Mouse (Mus musculus) cerebellum, adult 2 months (tissue): ENCODE data around the gene Bcl7c. TPM values are rescaled to one million over a fixed set of nuclear protein-coding genes. Genes with fewer than 3 reads are reported as not detected.
A peak's percentile ranks its signal among the peaks of the same experiment; 100 is the strongest.
"Not testable (repeated sequence)": the region's sequence is repeated elsewhere in the genome, so short reads cannot be mapped to it uniquely, and the experiment has no call there.

ENCODE experiments used
- DNase-seq, 2 experiments: peaks; one replicate each; pipeline ENCODE4 v3.0.0; 2021
- H3K27ac ChIP-seq: fragments of 200-500 bp; 2 replicates; pipeline ENCODE4 v1.5.1; 2012; ENCODE audit warnings: low read length, control low read depth, inconsistent platforms; ENCODE audit not compliant: insufficient read depth
- H3K27me3 ChIP-seq: fragments of 200-500 bp; 2 replicates; pipeline ENCODE4 v1.6.1; 2012; ENCODE audit warnings: inconsistent platforms, mild to moderate bottlenecking, low read length, moderate library complexity; ENCODE audit not compliant: control insufficient read depth, insufficient read depth
- H3K4me1 ChIP-seq: fragments of 200-500 bp; 2 replicates; pipeline ENCODE4 v1.6.1; 2011; ENCODE audit warnings: low read length; ENCODE audit not compliant: control insufficient read depth, insufficient read depth
- H3K4me3 ChIP-seq: fragments of 200-500 bp; replicated peaks from 2 replicates; pipeline ENCODE3; 2011; ENCODE audit warnings: mild to moderate bottlenecking, low read depth, low read length, control low read depth; ENCODE audit not compliant: insufficient read depth
- CTCF ChIP-seq: fragments of 200-500 bp; IDR thresholded peaks from 2 replicates; pipeline ENCODE4 v1.5.1; 2011; ENCODE audit warnings: low read depth, mild to moderate bottlenecking, control low read depth, low read length, moderate library complexity, borderline replicate concordance; ENCODE audit not compliant: insufficient read depth
- POLR2A ChIP-seq: fragments of 200-500 bp; IDR thresholded peaks from 2 replicates; pipeline ENCODE4 v1.6.1; 2011; ENCODE audit warnings: low read length, control low read depth, borderline replicate concordance; ENCODE audit not compliant: insufficient read depth
- WGBS: fragments of 180-500 bp; shearing (Covaris S2); methylation state at CpG from one replicate; pipeline ENCODE4 v1.1.7; 2018; 5-methylcytosine and 5-hydroxymethylcytosine counted together
- polyA plus RNA-seq: library from polyadenylated mRNA; depleted of rRNA; stranded (reverse); fragments of >200 nt; gene quantifications from 2 replicates; pipeline ENCODE4 v1.2.3, GENCODE M21; 2012

Gene Bcl7c
- polyA plus RNA-seq, 1 experiment = 33.3 TPM

- Histone ChIP-seq H3K27ac (no peak overlapping the region), H3K27me3 (no peaks in the 10 kb centered on the region), H3K4me3 (no peak overlapping the region), H3K4me1 (peaks cover 4% of the 10 kb centered on the region; the same call in 1 of the 2 replicates)
- TF ChIP-seq CTCF (no peak), POLR2A (no peak)
- 41% methylated on average over 6 of the region's 6 CpGs for WGBS
- DNase-seq = no peak
Observed at GRCm38 (mm10) chr7:127747559-127748234, 39.0 kb upstream of the Bcl7c start.

- Histone ChIP-seq H3K4me1 (peaks cover 4% of the 10 kb centered on the region; the same call in 1 of the 2 replicates), H3K27ac (no peak overlapping the region), H3K27me3 (no peaks in the 10 kb centered on the region), H3K4me3 (peak overlapping the region; percentile 75)
- TF ChIP-seq CTCF = no peak
- TF ChIP-seq POLR2A = no peak
- WGBS = 1% methylated on average over 61 of the region's 62 CpGs
- peak; percentile 49 to 58 for DNase-seq
Observed at GRCm38 (mm10) chr7:127746494-127747491, 38.1 kb upstream of the Bcl7c start.

DNA sequence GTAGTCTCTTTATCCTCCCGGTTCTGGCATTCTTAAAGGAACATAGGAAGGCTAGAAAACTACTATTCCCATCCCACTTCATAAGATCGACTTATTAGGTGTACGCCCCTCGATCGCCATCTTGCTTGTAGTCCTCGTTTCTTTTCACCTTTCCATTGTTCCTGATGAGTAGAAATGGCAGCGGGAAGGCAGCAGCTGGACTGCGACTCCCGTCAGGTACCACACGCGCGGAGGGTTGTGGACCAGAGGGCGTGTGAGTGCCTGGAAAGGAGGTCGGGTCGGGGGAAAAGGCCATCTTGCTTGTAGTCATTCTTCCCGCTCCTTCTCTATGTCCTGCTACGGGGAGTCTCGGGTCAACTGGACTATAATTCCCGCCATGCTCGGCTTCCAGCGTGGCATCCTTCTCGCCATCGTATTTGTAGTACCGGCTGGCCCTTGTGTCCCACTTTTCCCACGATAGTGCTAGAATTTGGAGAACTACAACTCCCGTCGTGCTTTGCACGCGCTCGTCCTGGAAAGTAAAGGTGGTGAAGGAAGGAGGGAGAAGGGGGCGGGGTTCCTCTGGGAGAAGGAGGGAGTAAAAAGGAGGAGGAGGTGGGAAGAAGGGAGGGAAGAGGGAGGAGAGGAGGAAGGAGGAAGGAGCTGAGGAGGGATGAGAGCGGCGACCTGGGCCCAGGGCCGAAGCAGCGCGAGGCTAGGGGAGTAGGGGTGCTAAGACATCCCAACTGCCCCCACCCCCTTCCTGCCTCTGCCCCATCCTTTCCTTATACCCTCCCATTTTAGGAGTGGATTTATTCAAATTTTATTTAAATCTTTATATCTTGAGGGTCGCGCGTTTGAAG, 37.1 kb upstream of the Bcl7c start:
- peak overlapping the region; percentile 6; the same call in 1 of the 2 replicates for H3K27ac ChIP-seq
- no peaks in the 10 kb centered on the region for H3K27me3 ChIP-seq
- WGBS = under 1% methylated on average over 38 of the region's 39 CpGs
- H3K4me1 ChIP-seq = peaks cover 4% of the 10 kb centered on the region; the same call in 1 of the 2 replicates
- peak; percentile 96 to 100 for DNase-seq
- H3K4me3 ChIP-seq = peak overlapping the region; percentile 88
- peak; percentile 63; the same call in 1 of the 2 replicates for TF ChIP-seq POLR2A
- no peak for TF ChIP-seq CTCF

DNA sequence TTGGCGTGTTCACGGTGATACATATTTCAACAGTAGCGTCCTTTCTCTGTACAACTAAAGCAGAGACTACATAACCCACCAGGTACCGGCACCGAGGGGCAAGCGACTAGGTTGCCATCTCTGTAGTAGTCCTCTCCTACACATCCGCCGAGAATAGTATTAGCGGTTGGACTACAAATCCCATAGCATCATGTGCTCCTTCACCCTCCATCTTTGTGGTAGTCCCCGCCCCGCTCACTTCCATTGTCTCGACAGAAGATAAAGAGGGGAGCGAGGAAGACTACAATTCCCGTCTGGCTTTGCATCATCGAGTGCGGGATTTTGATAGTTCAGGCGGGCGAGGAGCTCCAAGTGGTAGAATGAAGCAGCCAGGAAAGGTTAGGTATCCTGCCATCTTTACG, 36.5 kb upstream of the Bcl7c start:
- peak overlapping the region; percentile 88 for H3K4me3 ChIP-seq
- peak overlapping the region; percentile 55; the same call in 1 of the 2 replicates for H3K27ac ChIP-seq
- WGBS = under 1% methylated on average over 19 of the region's 19 CpGs
- TF ChIP-seq CTCF = 0 out of 2 replicates have a peak, but pooled peaks have one; percentile 15
- TF ChIP-seq POLR2A = peak; percentile 45; the same call in 1 of the 2 replicates
- H3K4me1 ChIP-seq = peaks cover 4% of the 10 kb centered on the region; the same call in 1 of the 2 replicates
- H3K27me3 ChIP-seq = no peaks in the 10 kb centered on the region
- peak; percentile 92 to 97 for DNase-seq

DNA sequence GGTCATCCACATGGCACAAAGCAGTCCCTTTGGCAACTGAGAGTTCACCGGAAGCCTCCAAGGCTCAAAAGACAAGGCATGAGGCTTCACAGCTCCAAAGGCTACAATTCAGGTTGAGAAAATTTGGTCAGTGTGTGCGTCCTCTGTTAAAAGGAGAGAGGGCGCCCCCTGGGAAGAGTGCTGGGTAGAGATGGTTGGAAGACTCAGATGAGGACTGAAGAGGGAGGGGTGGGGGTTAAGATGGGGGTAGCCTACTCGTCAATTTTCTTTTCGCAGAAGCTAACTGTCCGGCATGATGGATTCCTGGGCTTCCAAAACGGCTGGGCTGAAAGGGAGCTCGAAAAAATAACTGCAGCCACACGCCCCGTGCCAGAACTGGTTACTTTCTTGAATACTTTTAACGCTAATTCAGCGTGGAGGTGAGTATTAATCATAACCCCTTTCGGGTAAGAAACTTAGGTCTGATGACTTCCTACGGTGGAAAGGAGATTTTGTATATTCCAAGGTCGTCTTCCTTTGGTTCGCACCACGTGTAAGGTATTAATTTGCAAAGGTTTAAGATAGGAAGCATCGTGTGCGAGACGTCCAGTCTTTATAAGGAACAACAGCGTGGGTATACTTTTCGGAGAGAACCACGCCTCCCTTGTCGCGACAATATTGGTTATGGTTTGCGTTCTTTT, 35.8 kb upstream of the Bcl7c start, which contains the start of gene Fbxl19:
TSS of gene Fbxl19 (plus strand) at position 178 of the 680 bp plus-strand sequence.
- DNase-seq = peak; percentile 80 to 82
- peak within 1 kb of the TSS; percentile 55; the same call in 1 of the 2 replicates for H3K27ac ChIP-seq
- TF ChIP-seq CTCF = peak; percentile 59; the same call in 1 of the 2 replicates
- no peak for TF ChIP-seq POLR2A
- H3K4me3 ChIP-seq = peak within 1 kb of the TSS; percentile 88
- H3K27me3 ChIP-seq = no peaks in the 10 kb centered on the region
- H3K4me1 ChIP-seq = no peaks in the 10 kb centered on the region
- WGBS = under 1% methylated on average over 26 of the region's 26 CpGs

DNA sequence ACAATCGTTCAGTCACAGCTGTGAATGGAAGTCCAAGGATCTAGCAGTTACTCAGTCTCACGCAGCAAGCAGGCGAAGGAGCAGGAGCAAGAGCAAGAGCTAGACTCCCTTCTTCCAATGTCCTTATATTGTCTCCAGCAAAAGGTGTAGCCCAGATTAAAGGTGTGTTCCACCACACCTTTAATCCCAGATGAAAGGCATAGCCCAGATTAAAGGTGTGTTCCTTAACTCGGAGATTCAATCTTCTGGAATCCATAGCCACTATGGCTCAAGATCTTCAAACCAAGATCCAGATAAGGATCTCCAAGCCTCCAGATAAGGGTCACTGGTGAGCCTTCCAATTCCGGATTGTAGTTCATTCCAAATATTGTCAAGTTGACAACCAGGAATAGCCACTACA, 23.3 kb upstream of the Bcl7c start, which contains the start of gene Ctf2:
TSS of gene Ctf2 (minus strand) at position 101 of the 400 bp plus-strand sequence.
- DNase-seq, H3K27me3 ChIP-seq, H3K27ac ChIP-seq, H3K4me3 ChIP-seq, H3K4me1 ChIP-seq: not testable (repeated sequence)
- no CpG with 5 or more reads among the region's 5 CpGs for WGBS
